9 mouse cellular contexts compared by ENCODE assay signal in the genomic region with DNA sequence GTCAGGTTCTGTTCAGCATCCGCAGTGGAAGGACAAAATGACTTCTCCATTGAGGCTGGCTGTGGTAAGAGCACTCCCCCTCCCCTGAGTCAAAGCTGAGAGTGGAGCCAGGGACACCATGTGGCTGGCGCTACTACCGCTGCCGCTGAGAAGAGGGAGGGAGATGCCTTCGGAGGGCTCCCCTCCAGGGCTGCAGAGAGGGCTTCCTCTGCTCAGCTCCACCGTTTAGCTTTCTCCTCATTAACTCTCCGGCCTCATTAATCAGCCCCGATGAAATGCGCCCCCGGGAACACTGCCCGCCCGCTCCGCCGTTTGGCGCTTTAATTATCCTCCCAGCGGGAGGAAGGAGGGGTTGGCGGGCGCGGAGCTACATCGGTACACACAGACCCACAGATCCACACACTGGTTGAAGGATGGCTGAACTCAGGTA. TPM values are rescaled to one million over a fixed set of nuclear protein-coding genes. Genes with fewer than 3 reads are reported as not detected.
DNase-seq lines count a peak whose midpoint lies in the region; ATAC-seq and TF ChIP-seq lines count a peak whose summit lies in the region.
"Had no signal": no experiment of that assay in that cellular context is flagged by ENCODE, and none has a peak within 500 bp of the region (broad histone marks: within the 10 kb centered on the region; RNA-seq: fewer than 3 reads in every experiment).

No protein-coding gene starts in this region.

- H3K4me3 ChIP-seq in kidney, adult 2 months (ENCODE audit: insufficient read depth, low read depth, low read length): no peak overlapping the region
- peak overlapping the region; percentile 7 for H3K4me3 ChIP-seq in cerebellum, adult 2 months (replicated peaks; ENCODE audit: insufficient read depth, low read depth, low read length)
- H3K4me3 ChIP-seq in forebrain, embryonic 16.5 days (replicated peaks; ENCODE audit: low read length): peak overlapping the region; percentile 42
- H3K4me3 ChIP-seq in neural tube, embryonic 11.5 days (ENCODE audit: low read depth, low read length): no peak overlapping the region

- no peak for TF ChIP-seq CTCF in kidney, adult 2 months (conservative IDR thresholded peaks at IDR 0.05; ENCODE audit: insufficient read depth, insufficient read length, low read depth, low read length)
- TF ChIP-seq CTCF in cerebellum, adult 2 months (IDR thresholded peaks at IDR 0.05; ENCODE audit: borderline replicate concordance, insufficient read depth, low read depth, low read length): no peak

- peak overlapping the region; percentile 64 for H3K4me2 ChIP-seq in forebrain, embryonic 16.5 days (ENCODE audit: low read length)
- H3K4me2 ChIP-seq in neural tube, embryonic 11.5 days (ENCODE audit: low read depth): peak overlapping the region; percentile 32

- TF ChIP-seq POLR2A in kidney, adult 2 months (IDR thresholded peaks at IDR 0.05; ENCODE audit: low read depth, low read length): no peak
- no peak for TF ChIP-seq POLR2A in cerebellum, adult 2 months (IDR thresholded peaks at IDR 0.05; ENCODE audit: borderline replicate concordance, insufficient read depth, low read length)

- peak; percentile 84 for ATAC-seq in forebrain, embryonic 16.5 days
- peak; percentile 52 for ATAC-seq in neural tube, embryonic 11.5 days (ENCODE audit: insufficient read depth, low FRiP score, low TSS enrichment)

- WGBS in kidney, adult 2 months: under 1% methylated on average over 20 of the region's 20 CpGs
- WGBS in cerebellum, adult 2 months: under 1% methylated on average over 20 of the region's 20 CpGs
- WGBS in forebrain, embryonic 16.5 days: under 1% methylated on average over 20 of the region's 20 CpGs
- WGBS in neural tube, embryonic 11.5 days: under 1% methylated on average over 19 of the region's 20 CpGs

- peak overlapping the region; percentile 61 for H3K9ac ChIP-seq in forebrain, embryonic 16.5 days (replicated peaks; ENCODE audit: low read depth, low read length)
- no peak overlapping the region; the same call in 1 of the 2 replicates for H3K9ac ChIP-seq in neural tube, embryonic 11.5 days (ENCODE audit: low read length)
- H3K9ac ChIP-seq: liver, embryonic 14.5 days had no signal

- H3K4me1 ChIP-seq in kidney, adult 2 months (ENCODE audit: control insufficient read depth, insufficient read depth, low read length): 0 out of 2 replicates have a peak, but pooled peaks cover 3% of the 10 kb centered on the region
- peaks cover 6% of the 10 kb centered on the region; the same call in 1 of the 2 replicates for H3K4me1 ChIP-seq in cerebellum, adult 2 months (ENCODE audit: control insufficient read depth, insufficient read depth, low read length)
- peaks cover 70% of the 10 kb centered on the region for H3K4me1 ChIP-seq in forebrain, embryonic 16.5 days (replicated peaks; ENCODE audit: control insufficient read depth, insufficient read depth, low read length)
- H3K4me1 ChIP-seq in neural tube, embryonic 11.5 days (ENCODE audit: control insufficient read depth, insufficient read depth, low read length): peaks cover 14% of the 10 kb centered on the region

- no peaks in the 10 kb centered on the region for H3K36me3 ChIP-seq in kidney, adult 2 months (ENCODE audit: control insufficient read depth, insufficient read depth, low read length)
- H3K36me3 ChIP-seq in forebrain, embryonic 16.5 days (ENCODE audit: control insufficient read depth, insufficient read depth): no peaks in the 10 kb centered on the region
- no peaks in the 10 kb centered on the region for H3K36me3 ChIP-seq in neural tube, embryonic 11.5 days (ENCODE audit: control insufficient read depth, insufficient read depth, low read length)

- no peaks in the 10 kb centered on the region; the same call in none of the 2 replicates for H3K27me3 ChIP-seq in kidney, adult 2 months (replicated peaks; ENCODE audit: control insufficient read depth, insufficient read depth, low read length)
- no peaks in the 10 kb centered on the region; the same call in 1 of the 2 replicates for H3K27me3 ChIP-seq in cerebellum, adult 2 months (ENCODE audit: control insufficient read depth, insufficient read depth, low read length)
- peaks cover 1% of the 10 kb centered on the region; the same call in 1 of the 2 replicates for H3K27me3 ChIP-seq in forebrain, embryonic 16.5 days (replicated peaks; ENCODE audit: control insufficient read depth, insufficient read depth, low read length)
- H3K27me3 ChIP-seq in neural tube, embryonic 11.5 days (ENCODE audit: control insufficient read depth, insufficient read depth, low read length): peaks cover 89% of the 10 kb centered on the region

- DNase-seq in kidney, postnatal 10 days: peak; percentile 44
- DNase-seq in kidney, adult 2 months: no peak
- DNase-seq in cerebellum, adult 2 months: peak; percentile 72 to 75
- DNase-seq in layer of hippocampus, postnatal 14 days (ENCODE audit: low spot score in 2 of 2): peak; percentile 73 to 79
- DNase-seq in neural tube, embryonic 11.5 days (ENCODE audit: low spot score): peak; percentile 85
- no peak for DNase-seq in T-cell, adult 2 months (ENCODE audit: low spot score)
- no peak for DNase-seq in spleen, postnatal 10 days (ENCODE audit: low spot score in 2 of 2)

- H3K27ac ChIP-seq in kidney, adult 2 months (ENCODE audit: insufficient read depth, low read depth, low read length): no peak overlapping the region
- no peak overlapping the region for H3K27ac ChIP-seq in cerebellum, adult 2 months (ENCODE audit: insufficient read depth, low read length)
- peak overlapping the region; percentile 68 for H3K27ac ChIP-seq in forebrain, embryonic 16.5 days (ENCODE audit: low read length)
- H3K27ac ChIP-seq in neural tube, embryonic 11.5 days (ENCODE audit: low read depth, low read length): 0 out of 2 replicates have a peak overlapping the region, but pooled peaks have one; percentile 34
- H3K27ac ChIP-seq: liver, embryonic 14.5 days had no signal

- H3K9me3 ChIP-seq in forebrain, embryonic 16.5 days (ENCODE audit: control insufficient read depth, low read length): no peaks in the 10 kb centered on the region
- no peaks in the 10 kb centered on the region for H3K9me3 ChIP-seq in neural tube, embryonic 11.5 days (ENCODE audit: control insufficient read depth, low read length)

RNA-seq across cellular contexts. Expression of gene Robo3, which starts 23.4 kb away (rescaled TPM):
- 14.4 and 18.7 TPM in 2 replicates for polyA plus RNA-seq in kidney, adult 2 months (2012; rRNA removed)
- polyA plus RNA-seq in cerebellum, adult 2 months (2012; rRNA removed): 1.3 and 1.4 TPM in 2 replicates
- 1.1 and 3.3 TPM in 2 replicates for polyA plus RNA-seq in forebrain, embryonic 16.5 days (2015; fragmentation: Nextera tagmentation; extraction: Ambion mirVana)
- total RNA-seq in layer of hippocampus, postnatal 14 days (2021): 10 to 100 TPM; 19.0 to 22.3 TPM
- 85.4 and 89.9 TPM in 2 replicates for polyA plus RNA-seq in neural tube, embryonic 11.5 days (2014; fragmentation: Nextera tagmentation; extraction: Ambion mirVana)

RNA-seq across cellular contexts. Expression of gene Msantd2, which starts 32.6 kb away (rescaled TPM):
- polyA plus RNA-seq in kidney, adult 2 months (2012; rRNA removed): 12.1 and 15.7 TPM in 2 replicates
- 40.6 and 40.7 TPM in 2 replicates for polyA plus RNA-seq in cerebellum, adult 2 months (2012; rRNA removed)
- 34.0 and 34.8 TPM in 2 replicates for polyA plus RNA-seq in forebrain, embryonic 16.5 days (2015; fragmentation: Nextera tagmentation; extraction: Ambion mirVana)
- total RNA-seq in layer of hippocampus, postnatal 14 days (2021): 10 to 100 TPM; 22.3 to 22.7 TPM
- polyA plus RNA-seq in neural tube, embryonic 11.5 days (2014; fragmentation: Nextera tagmentation; extraction: Ambion mirVana): 35.4 and 39.9 TPM in 2 replicates

RNA-seq across cellular contexts. Expression of gene Robo4, which starts 54.8 kb away (rescaled TPM):
- polyA plus RNA-seq in kidney, adult 2 months (2012; rRNA removed): 25.4 and 27.6 TPM in 2 replicates
- polyA plus RNA-seq in cerebellum, adult 2 months (2012; rRNA removed): 5.7 and 5.9 TPM in 2 replicates
- polyA plus RNA-seq in forebrain, embryonic 16.5 days (2015; fragmentation: Nextera tagmentation; extraction: Ambion mirVana): 4.5 and 4.6 TPM in 2 replicates
- total RNA-seq in layer of hippocampus, postnatal 14 days (2021): 1 to 10 TPM; 7.6 to 9.9 TPM
- 6.7 and 11.6 TPM in 2 replicates for polyA plus RNA-seq in neural tube, embryonic 11.5 days (2014; fragmentation: Nextera tagmentation; extraction: Ambion mirVana)

Comparison
In these comparisons a context has a peak if more than half of its experiments do, and no peak if none do; other contexts are left out.
1. DNase-seq: peak in kidney, postnatal 10 days (single experiment), cerebellum, adult 2 months (2 of 2), layer of hippocampus, postnatal 14 days (2 of 2) and neural tube, embryonic 11.5 days (single experiment); none in kidney, adult 2 months (single experiment), T-cell, adult 2 months (single experiment) and spleen, postnatal 10 days (0 of 2).
2. H3K27ac ChIP-seq: peak in forebrain, embryonic 16.5 days (single experiment) and neural tube, embryonic 11.5 days (single experiment); none in kidney, adult 2 months (single experiment) and cerebellum, adult 2 months (single experiment).
3. H3K4me3 ChIP-seq: peak in cerebellum, adult 2 months (single experiment) and forebrain, embryonic 16.5 days (single experiment); none in kidney, adult 2 months (single experiment) and neural tube, embryonic 11.5 days (single experiment).